Mouse (Mus musculus): ENCODE measurements around the gene Tcp11. TPM values are rescaled to one million over a fixed set of nuclear protein-coding genes. Genes with fewer than 3 reads are reported as not detected.
A peak's percentile ranks its signal among the peaks of the same experiment; 100 is the strongest.

Gene Tcp11
- total RNA-seq (2017) = 1.6 to 2.7 TPM (median 2.3 TPM) in 3 replicates

DNA sequence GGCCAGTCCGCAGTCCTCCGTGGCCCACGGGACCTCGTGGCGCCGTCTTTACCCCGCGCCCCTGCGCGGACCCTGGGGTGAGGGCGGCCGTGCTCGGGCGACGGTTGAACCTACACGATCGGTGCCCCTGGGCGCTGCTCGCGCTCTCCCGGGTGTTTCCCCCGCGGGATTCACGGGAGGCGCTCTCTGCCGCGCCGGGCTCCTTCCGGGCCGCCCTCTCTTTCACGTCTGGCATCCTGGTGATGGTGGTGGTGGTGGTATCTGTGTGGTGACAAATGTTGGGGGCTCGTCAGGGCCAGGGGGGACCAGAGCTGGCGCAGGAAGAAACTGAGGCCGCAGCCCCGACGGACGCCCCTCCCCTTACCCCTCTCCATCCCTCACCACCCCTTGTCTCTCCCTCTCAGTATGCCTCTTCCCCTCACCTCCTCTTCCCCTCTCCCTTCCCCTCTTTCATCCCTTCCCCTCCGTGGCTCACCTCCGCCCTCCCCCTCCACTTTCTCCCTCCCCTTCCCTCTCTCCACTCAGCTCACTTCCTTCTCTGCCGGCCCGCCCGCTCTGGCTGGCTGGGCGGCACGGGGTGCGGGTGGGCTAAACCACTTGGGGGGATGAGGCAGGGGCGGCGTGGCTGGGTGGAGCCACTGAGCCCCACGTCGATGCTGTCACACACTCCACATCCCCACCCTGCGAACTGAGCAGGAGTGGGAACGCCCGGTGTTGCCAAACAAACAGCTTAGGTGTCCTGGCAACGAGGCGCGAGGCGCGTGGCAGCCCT lies at the start of gene Tcp11:
Tcp11 (minus strand) TSS at position 595 of the 772 bp plus-strand sequence.
- peak; percentile 86 for ATAC-seq (replicated peaks; ENCODE audit: insufficient number of reproducible peaks, low FRiP score, low TSS enrichment, poor library complexity, severe bottlenecking)

DNA sequence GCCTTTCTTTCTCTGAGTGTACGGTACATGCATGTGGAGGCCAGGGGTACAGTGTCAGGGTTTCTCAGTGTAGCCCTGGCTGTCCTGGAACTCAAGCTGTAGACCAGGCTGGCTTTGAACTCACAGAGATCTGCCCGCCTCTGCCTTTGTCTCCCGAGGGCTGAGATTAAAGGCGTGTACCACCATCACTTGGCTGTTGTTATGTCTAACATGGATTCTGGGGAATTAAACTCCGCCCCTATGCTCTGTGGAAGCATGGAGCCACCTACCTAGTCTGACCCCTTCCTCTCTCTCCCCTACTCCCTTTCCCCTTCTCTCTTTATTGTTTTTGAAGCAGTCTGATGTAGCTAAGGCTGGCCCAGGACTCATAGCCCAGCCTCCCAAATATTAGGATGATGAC lies 49.4 kb upstream of the Tcp11 start:
- no peak for ATAC-seq (replicated peaks; ENCODE audit: insufficient number of reproducible peaks, low FRiP score, low TSS enrichment, poor library complexity, severe bottlenecking)

DNA sequence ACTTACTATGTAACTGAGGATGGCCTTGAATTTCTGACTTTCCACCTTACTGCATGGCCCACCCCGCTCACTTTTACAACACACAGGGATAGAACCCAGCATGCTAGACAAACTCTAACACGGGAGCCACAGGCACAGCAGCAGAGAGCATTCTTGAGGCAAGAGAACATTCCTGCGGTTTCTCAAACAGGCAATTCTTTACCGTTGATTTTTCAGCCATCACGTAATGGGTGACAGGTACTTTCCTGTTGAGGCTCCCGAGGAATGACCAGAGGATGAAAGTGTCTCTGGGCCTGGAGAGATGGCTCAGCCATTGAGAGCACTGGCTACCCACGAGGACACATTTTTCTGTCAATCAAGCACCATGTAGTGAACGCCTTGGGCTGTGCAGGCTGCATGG lies 43.9 kb upstream of the Tcp11 start:
- ATAC-seq (replicated peaks; ENCODE audit: insufficient number of reproducible peaks, low FRiP score, low TSS enrichment, poor library complexity, severe bottlenecking) = no peak

DNA sequence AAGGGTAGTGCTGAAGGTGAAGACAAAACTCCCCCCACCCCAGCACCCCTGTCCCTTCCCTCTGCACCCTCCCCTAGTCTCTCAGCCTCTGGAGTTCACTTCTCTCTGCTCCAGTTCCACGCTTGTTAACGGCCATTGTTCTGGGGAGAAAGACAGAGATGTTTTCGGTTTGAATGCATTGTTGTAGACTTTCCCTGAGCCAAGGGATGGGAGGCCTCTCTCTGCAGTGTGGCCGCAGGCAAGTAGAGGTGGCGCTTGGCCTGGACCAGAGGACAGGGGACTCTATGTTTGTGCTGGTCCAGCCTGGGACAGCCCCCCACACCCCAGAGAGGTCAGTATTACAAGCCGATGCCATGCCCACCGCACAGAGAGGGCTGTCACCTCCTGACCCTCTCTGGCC lies 43.2 kb upstream of the Tcp11 start:
- no peak for ATAC-seq (replicated peaks; ENCODE audit: insufficient number of reproducible peaks, low FRiP score, low TSS enrichment, poor library complexity, severe bottlenecking)

DNA sequence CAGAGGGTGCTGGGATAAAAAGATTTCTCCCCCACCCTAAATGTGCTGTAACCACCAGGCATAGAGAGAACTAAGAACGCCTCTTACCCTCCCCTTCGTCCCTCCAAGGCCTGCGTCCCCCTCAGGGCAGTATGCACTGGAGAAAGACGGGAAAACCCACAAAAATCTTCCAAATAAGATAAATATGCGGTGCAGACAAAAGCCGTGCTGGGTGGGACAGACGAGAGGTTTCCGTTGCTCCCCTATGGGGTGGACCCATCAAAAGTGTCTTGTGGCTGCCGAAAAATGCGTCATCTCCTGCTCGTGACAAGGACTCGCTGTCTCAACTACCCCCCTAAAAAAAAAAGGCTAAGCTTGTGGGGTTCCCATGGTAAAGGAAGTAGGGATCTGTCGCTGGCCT lies 42.5 kb upstream of the Tcp11 start:
- ATAC-seq (replicated peaks; ENCODE audit: insufficient number of reproducible peaks, low FRiP score, low TSS enrichment, poor library complexity, severe bottlenecking) = no peak

DNA sequence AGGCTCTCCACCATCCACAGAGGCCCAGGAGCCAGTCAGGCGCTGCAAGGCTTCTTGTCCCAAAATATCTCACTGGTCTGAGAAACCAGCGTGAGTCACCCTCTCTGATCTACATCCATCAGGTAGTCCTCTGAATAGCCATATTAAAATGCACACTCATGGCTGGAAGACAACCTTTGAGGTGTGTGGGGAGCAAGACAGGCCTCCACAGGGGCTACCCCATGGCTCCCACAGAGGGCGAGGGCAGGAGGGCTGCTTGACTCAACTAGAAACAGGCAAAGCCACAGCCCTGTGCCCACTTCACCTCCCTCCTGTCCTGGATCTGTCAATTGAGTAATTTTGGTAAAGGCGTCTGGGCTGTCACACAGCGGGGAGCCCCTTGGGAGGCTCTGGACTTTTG lies 40.0 kb upstream of the Tcp11 start:
- no peak for ATAC-seq (replicated peaks; ENCODE audit: insufficient number of reproducible peaks, low FRiP score, low TSS enrichment, poor library complexity, severe bottlenecking)

DNA sequence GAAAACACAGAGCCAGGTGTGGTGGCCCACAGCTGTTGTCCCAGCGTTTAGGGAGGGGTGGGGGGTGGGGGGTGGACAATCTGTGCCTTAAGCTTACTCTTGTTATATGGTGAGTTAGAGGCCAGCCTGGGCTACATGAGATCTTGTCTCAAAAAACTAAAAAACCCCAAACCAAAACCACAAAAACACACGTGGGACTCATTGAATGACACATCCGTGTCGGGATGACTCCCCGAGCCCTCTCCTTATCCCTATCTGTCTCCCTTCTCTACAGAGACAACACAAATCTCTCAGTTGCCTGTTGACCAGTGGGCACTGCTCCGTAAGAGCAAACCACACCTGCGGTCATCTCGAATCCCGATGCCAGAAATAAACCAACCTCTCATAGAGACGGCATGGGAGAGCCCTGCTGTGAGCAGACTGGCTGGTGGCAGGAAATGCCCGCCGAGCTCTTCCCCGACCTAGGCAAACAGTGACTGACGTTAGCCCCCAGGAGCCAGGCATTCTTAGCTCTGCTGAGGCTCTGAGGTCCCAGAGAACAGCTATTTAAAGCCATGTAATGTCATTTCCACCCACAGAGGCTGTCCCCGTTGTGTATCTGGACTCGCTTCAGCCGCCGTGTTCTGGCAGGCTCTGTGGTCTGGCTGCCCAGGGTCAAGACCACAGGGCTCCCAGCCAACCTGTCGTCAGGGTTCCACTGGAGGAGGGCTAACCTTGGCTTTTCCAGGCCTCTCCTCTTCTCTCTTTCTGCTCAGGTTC lies 37.2 kb upstream of the Tcp11 start:
- no peak for ATAC-seq (replicated peaks; ENCODE audit: insufficient number of reproducible peaks, low FRiP score, low TSS enrichment, poor library complexity, severe bottlenecking)

DNA sequence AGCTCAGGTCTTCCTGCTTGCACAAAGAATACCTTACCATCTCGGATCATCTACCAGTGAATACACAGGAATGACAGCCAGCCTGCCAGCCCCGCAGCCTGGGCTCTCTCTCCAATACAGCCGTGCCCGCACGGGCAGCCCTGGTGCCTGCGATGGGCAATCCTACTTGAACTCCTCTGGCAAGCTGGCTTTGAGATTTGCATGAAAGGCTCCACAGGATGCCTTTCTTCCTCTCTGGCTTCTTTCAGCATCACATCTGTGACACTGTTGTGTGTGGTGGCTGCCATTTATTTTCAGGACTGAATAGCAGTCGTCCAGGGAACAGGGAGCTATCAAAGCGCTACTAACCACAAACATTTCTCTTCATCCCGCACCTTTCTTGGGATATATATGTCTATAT lies 35.9 kb upstream of the Tcp11 start:
- ATAC-seq (replicated peaks; ENCODE audit: insufficient number of reproducible peaks, low FRiP score, low TSS enrichment, poor library complexity, severe bottlenecking) = no peak

DNA sequence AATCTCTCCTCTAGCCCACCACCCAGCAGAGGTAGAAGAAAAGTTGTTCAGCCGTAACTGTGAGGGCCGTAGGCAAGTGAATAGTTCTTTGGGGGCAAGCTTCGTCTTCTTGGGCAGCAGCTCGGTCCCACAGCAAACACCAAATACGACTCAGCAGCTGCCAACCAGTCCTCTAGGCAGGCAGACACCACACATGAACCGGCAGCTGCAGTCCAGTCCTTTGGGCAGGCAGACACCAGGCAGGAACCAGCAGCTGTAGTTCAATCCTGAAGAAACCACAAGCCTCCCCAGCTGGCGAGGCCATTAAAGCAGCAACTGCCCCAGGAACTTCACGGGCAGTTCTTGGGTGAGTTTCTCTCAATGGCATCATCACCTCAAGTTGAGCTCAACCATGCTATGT lies 31.8 kb upstream of the Tcp11 start:
- no peak for ATAC-seq (replicated peaks; ENCODE audit: insufficient number of reproducible peaks, low FRiP score, low TSS enrichment, poor library complexity, severe bottlenecking)

DNA sequence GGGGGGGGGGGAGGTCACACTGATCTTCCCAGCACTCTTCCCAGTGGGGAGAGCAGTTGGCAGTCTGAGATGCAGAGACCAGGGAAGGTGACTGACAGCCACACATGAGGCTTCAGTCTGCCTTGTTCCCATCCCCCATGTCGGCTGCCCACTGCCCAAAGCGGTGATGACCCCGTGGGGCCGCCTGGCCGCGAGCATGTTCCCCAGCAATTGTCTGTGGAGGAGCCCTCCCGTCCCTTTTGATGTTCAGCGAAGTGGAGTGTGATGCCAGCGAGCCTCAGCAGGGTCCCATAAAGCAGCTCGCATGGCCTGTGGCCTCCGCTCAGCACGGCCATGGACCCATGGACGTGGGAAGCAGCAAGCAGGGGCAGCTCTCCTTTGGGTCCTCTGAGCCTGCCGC lies 26.8 kb upstream of the Tcp11 start:
- ATAC-seq (replicated peaks; ENCODE audit: insufficient number of reproducible peaks, low FRiP score, low TSS enrichment, poor library complexity, severe bottlenecking) = no peak

DNA sequence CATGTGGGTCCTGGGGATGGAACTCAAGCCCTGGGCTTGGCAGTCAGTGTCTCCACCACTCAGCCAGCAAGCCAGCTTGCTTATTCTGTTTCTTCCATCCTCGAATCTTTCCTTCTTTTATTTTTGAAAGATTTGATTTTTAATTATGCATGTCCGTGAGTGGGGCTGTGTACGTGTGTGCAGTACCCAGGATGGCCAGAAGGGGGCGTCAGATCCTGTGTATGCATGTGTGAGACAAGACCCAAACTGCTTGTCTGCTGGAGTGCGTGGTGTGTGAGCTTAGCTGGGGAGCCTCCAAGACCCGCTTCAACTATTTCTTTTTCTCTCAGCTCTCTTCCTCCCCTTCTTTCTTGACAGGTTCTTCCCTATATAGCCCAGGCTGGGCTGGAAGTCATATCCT lies 25.9 kb upstream of the Tcp11 start:
- ATAC-seq (replicated peaks; ENCODE audit: insufficient number of reproducible peaks, low FRiP score, low TSS enrichment, poor library complexity, severe bottlenecking) = no peak

DNA sequence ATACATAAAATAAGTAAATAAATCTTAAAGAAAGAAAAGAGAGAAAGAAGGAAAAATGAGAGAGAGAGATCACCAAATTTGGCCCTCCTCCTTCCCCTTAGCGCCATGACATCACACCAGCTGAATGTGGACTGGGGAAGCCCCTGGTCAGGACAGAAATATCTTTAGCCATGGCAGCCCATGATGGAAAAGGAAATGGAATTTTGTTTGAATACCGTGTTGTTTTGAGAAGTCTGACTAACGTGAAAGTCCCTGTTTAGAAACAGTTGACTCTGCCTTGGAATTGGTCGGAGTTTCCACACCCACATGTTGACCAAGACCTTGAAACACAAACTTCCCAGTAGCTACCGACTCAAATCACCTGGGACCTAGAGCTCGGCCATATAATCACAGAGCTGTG lies 24.0 kb upstream of the Tcp11 start:
- no peak for ATAC-seq (replicated peaks; ENCODE audit: insufficient number of reproducible peaks, low FRiP score, low TSS enrichment, poor library complexity, severe bottlenecking)

DNA sequence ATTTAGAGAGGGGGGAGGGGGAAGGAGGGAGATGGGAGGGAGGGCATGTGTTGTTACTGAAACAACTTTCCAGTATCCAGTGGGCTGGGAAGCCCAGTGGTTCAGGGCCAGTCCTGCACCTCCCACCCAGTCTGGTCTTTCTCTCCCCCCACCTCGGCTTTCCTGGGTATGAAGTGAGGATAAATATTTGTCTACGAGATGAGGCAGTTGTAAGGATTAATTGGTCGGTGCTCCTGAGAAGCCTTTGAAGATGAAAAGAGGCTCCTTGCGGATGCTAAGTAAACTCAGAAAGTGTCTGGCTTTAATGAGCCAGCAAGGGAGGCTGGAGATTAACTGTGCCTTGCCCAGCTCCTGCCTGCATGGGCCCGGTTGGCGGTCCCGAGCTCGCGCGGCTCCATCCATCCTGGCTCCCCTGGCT lies 21.5 kb upstream of the Tcp11 start:
- no peak for ATAC-seq (replicated peaks; ENCODE audit: insufficient number of reproducible peaks, low FRiP score, low TSS enrichment, poor library complexity, severe bottlenecking)

DNA sequence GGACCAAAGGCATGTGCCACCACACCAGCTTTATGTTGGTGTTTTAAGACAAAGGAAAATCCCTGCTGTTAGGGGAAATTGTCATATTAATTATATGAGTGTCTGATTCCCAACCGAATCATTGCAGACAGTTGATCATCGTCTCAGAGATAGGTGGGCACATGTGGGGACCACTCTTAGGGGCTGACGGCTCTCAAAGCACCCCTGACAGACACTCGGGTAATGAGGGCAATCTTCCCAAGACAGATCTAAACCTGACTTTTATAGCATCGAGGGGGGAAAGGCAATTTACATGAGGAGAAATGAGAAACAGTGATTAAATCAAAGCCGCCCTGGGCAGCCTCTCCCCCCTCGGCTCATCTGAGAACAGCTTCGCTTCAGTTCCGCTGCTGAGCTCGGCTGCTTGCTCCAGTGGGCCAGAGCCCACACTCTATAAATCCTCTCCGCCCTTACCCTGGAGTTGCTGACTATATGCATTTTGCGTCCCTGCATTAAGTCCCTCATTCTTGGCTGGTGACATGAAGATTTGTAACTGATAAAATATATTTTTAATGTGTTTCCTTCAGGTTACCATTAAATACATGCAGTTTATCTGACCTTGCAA lies 20.9 kb upstream of the Tcp11 start:
- ATAC-seq (replicated peaks; ENCODE audit: insufficient number of reproducible peaks, low FRiP score, low TSS enrichment, poor library complexity, severe bottlenecking) = no peak

DNA sequence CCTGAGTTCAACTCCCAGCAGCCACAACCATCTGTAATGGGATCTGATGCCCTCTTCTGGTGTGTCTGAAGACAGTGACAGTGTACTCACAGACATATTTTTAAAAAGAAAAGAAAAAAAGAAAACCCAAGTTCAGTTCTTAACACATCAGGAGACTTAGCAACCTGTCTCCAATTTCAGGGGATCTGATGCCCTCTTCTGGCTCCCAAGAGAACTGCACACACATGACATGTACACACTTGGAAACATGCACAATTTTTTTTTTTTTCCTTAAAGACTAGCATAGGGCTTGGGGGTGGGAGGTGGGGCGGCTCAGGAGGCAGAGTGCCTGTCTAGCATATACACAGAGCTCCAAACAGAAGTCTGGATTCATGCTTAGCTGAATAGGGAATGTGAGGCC lies 20.2 kb upstream of the Tcp11 start:
- no peak for ATAC-seq (replicated peaks; ENCODE audit: insufficient number of reproducible peaks, low FRiP score, low TSS enrichment, poor library complexity, severe bottlenecking)

DNA sequence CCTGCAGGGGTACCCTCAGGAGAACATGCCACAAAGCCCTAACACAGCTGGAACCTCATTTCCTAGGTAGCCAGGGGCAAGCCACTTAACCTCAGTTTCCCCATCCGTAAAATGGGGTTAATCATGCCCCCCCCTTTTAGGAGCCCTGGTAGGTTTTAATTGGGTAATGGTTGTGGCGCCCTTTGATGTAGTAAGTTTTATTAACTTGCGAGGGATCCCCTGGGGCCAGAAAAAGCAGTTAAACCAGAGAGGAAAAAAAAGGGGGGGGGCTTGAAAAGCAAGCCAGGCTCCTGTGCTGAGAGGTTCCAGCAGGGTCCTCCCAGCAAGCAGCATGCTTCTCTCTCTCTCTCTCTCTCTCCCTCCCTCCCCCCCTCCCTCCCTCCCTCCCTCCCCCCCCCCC lies 18.6 kb upstream of the Tcp11 start:
- no peak for ATAC-seq (replicated peaks; ENCODE audit: insufficient number of reproducible peaks, low FRiP score, low TSS enrichment, poor library complexity, severe bottlenecking)

DNA sequence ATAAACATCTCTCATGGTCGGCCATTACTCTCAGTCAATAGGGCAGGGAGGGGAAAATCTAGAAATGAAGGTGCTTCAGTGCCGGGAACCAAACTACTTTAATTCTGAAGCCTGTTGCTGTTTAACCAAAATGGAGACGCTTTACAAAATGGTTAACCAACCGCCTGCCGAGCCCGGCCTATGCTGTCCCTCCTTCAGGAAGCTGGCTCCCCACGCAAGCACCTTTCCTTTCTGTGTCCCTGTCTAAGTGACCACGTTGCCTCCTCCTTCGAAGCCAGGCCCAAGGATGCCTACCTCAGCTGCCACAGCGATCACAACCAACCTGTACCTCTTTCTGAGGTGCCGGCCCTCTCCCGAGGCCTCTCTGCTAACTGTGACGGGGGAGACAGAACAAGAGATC lies 16.9 kb upstream of the Tcp11 start:
- ATAC-seq (replicated peaks; ENCODE audit: insufficient number of reproducible peaks, low FRiP score, low TSS enrichment, poor library complexity, severe bottlenecking) = no peak

DNA sequence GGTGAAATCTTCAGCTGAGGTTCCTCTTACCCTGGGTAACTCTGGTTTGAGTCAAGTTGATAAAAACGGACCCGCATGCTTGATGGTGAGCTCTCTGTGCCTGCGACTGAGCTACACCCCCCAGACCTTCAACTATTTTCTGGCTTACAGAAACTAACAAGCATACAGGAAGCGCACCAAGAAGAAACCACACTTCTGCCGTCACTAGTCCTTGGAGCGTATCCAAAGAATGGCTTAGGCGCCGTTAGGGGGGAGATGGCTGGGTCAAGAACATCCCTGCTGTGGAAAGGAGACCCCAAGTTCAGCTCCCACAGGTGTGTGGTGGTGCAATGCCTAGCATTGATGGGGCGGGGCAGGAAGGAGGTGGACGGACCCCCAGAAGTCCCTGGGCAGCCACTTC lies 16.0 kb upstream of the Tcp11 start:
- ATAC-seq (replicated peaks; ENCODE audit: insufficient number of reproducible peaks, low FRiP score, low TSS enrichment, poor library complexity, severe bottlenecking) = no peak

DNA sequence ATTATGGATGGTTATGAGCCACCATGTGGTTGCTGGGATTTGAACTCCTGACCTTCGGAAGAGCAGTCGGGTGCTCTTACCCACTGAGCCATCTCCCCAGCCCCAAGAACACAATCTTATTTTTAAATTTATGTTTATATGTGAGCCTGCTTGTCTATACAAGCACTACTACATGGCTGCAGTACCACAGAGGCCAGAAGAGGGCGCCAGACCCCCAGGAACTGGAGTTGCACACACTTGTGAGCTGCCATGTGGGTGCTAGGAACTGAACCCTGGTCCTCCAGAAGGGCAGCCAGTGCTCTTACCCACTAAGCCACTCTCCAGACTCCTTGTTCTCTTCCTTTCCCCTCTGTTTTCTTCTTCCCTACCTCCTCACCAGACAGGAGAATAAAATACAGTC lies 13.4 kb upstream of the Tcp11 start:
- ATAC-seq (replicated peaks; ENCODE audit: insufficient number of reproducible peaks, low FRiP score, low TSS enrichment, poor library complexity, severe bottlenecking) = no peak

DNA sequence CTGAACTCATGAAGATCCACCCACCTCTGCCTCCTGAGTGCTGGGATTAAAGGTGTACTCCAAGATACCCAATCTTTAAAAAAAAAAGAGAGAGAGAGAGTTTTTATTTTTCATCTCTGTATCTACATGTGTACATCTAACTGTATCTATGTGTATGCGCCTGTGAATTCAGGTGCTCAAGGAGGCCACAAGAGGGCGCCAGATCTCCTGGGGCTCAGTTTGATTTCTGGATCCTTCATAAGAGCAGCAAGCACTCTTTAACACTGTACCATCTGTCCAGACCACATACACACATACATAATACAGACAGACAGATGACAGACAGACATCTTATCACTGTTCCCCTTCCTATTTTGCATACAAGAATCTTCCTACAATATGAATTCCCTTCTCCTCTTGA lies 11.9 kb upstream of the Tcp11 start:
- ATAC-seq (replicated peaks; ENCODE audit: insufficient number of reproducible peaks, low FRiP score, low TSS enrichment, poor library complexity, severe bottlenecking) = no peak

Measured in monocyte, adult 5-6 weeks (primary cell).